Comparison of ENCODE assay signal across 10 mouse cellular contexts in genomic region chr12:9338801-9339231, GRCm38 (mm10).
DNase-seq lines count a peak whose midpoint lies in the region; ATAC-seq and TF ChIP-seq lines count a peak whose summit lies in the region.
"Had no signal": no experiment of that assay in that cellular context is flagged by ENCODE, and none has a peak within 500 bp of the region (broad histone marks: within the 10 kb centered on the region; RNA-seq: fewer than 3 reads in every experiment).

No protein-coding gene starts in this region.

- H3K36me3 ChIP-seq in forebrain, embryonic 10.5 days (replicated peaks) = no peaks in the 10 kb centered on the region
- no peaks in the 10 kb centered on the region for H3K36me3 ChIP-seq in forebrain, embryonic 16.5 days (ENCODE audit: control insufficient read depth, insufficient read depth)
- H3K36me3 ChIP-seq in liver, postnatal 0 days (replicated peaks; ENCODE audit: insufficient read depth, low read length) = no peaks in the 10 kb centered on the region

- TF ChIP-seq CTCF in liver, postnatal 0 days (IDR thresholded peaks at IDR 0.05; ENCODE audit: low read depth) = no peak

- DNase-seq in forebrain, embryonic 10.5 days (ENCODE audit: extremely low spot score, low spot score) = peak; percentile 18
- DNase-seq in liver = peak; percentile 6
- no peak for DNase-seq in liver, postnatal 0 days
- DNase-seq in forelimb bud, embryonic 11.5 days (ENCODE audit: low read depth, low spot score) = peak; percentile 87
- DNase-seq in neural tube, embryonic 10.5 days (ENCODE audit: extremely low spot score, low spot score) = peak; percentile 50
- DNase-seq in c-Kit-positive CD71-positive TER-119-positive erythroid progenitor cells, embryonic 14.5 days (ENCODE audit: low spot score) = no peak
- DNase-seq in cerebellum, postnatal 4 days (ENCODE audit: low spot score in 2 of 2) = no peak
- DNase-seq: cerebellum, adult 9-11 months had no signal

- no peak overlapping the region for H3K4me3 ChIP-seq in forebrain, embryonic 10.5 days
- H3K4me3 ChIP-seq in forebrain, embryonic 16.5 days (replicated peaks; ENCODE audit: low read length) = no peak overlapping the region
- no peak overlapping the region for H3K4me3 ChIP-seq in liver, postnatal 0 days (ENCODE audit: low read depth, low read length)

- H3K27me3 ChIP-seq in forebrain, embryonic 10.5 days (ENCODE audit: poor library complexity, severe bottlenecking) = no peaks in the 10 kb centered on the region
- no peaks in the 10 kb centered on the region for H3K27me3 ChIP-seq in forebrain, embryonic 16.5 days (replicated peaks; ENCODE audit: control insufficient read depth, insufficient read depth, low read length)
- H3K27me3 ChIP-seq in liver, postnatal 0 days (ENCODE audit: insufficient read depth, low read length) = no peaks in the 10 kb centered on the region

- ATAC-seq in forebrain, embryonic 16.5 days = no peak
- ATAC-seq in liver, postnatal 0 days = no peak

- H3K4me2 ChIP-seq in forebrain, embryonic 16.5 days (ENCODE audit: low read length) = no peak overlapping the region
- no peak overlapping the region for H3K4me2 ChIP-seq in liver, postnatal 0 days (ENCODE audit: low read depth, low read length)

- H3K9ac ChIP-seq in forebrain, embryonic 16.5 days (replicated peaks; ENCODE audit: low read depth, low read length) = no peak overlapping the region
- no peak overlapping the region for H3K9ac ChIP-seq in liver, postnatal 0 days (replicated peaks)
- H3K9ac ChIP-seq: liver, embryonic 14.5 days had no signal

- TF ChIP-seq EP300 in liver, postnatal 0 days (IDR thresholded peaks at IDR 0.05; ENCODE audit: low read depth) = no peak

- no peak overlapping the region for H3K27ac ChIP-seq in forebrain, embryonic 10.5 days
- no peak overlapping the region for H3K27ac ChIP-seq in forebrain, embryonic 16.5 days (ENCODE audit: low read length)
- no peak overlapping the region for H3K27ac ChIP-seq in liver, postnatal 0 days (ENCODE audit: low read depth)
- H3K27ac ChIP-seq: liver, embryonic 14.5 days had no signal

- no peaks in the 10 kb centered on the region for H3K9me3 ChIP-seq in forebrain, embryonic 10.5 days
- no peaks in the 10 kb centered on the region for H3K9me3 ChIP-seq in forebrain, embryonic 16.5 days (ENCODE audit: control insufficient read depth, low read length)
- H3K9me3 ChIP-seq in liver, postnatal 0 days (ENCODE audit: low read length) = no peaks in the 10 kb centered on the region

- WGBS in forebrain, embryonic 10.5 days = 51% methylated on average over 7 of the region's 7 CpGs
- 58% methylated on average over 7 of the region's 7 CpGs for WGBS in forebrain, embryonic 16.5 days
- 59% methylated on average over 7 of the region's 7 CpGs for WGBS in liver, postnatal 0 days (ENCODE audit: insufficient replicate concordance)

- peaks cover 5% of the 10 kb centered on the region; the same call in 1 of the 2 replicates for H3K4me1 ChIP-seq in forebrain, embryonic 10.5 days
- H3K4me1 ChIP-seq in forebrain, embryonic 16.5 days (replicated peaks; ENCODE audit: control insufficient read depth, insufficient read depth, low read length) = no peaks in the 10 kb centered on the region
- H3K4me1 ChIP-seq in liver, postnatal 0 days (ENCODE audit: insufficient read depth) = no peaks in the 10 kb centered on the region

Comparison
In these comparisons a context has a peak if more than half of its experiments do, and no peak if none do; other contexts are left out.
1. DNase-seq: peak in forebrain, embryonic 10.5 days (single experiment), liver (single experiment), forelimb bud, embryonic 11.5 days (single experiment) and neural tube, embryonic 10.5 days (single experiment); none in liver, postnatal 0 days (single experiment), c-Kit-positive CD71-positive TER-119-positive erythroid progenitor cells, embryonic 14.5 days (single experiment) and cerebellum, postnatal 4 days (0 of 2).